Mouse (Mus musculus) liver, postnatal 0 days (tissue): ENCODE measurements around the gene Sik2.

Source experiments
- CTCF ChIP-seq: sonication (generic); IDR thresholded peaks from 2 replicates; pipeline ENCODE4 v1.5.1; 2016; ENCODE audit warnings: antibody characterized with exemption, low read depth
- EP300 ChIP-seq: IDR thresholded peaks from 2 replicates; pipeline ENCODE4 v1.6.1; 2016; ENCODE audit warnings: antibody characterized with exemption, low read depth, mild to moderate bottlenecking

DNA sequence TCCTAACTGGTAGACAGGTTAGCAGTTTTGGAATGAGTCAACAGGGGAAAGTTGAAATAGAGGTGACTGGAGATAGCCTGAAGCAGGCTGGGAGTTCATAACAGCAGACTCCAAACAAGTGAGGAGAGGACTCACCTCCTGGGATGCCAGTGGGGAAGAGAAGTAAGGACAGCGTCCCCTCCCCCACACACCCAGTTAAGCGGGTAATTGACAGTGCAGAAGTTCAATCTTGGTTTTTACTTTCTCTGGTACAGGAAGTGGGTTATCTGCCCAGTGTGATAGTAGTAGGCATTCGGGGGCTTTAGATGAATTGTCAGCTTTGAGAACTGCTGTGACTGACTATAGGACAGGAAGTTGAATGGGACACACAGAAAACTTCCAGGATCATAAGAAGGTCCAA lies 11.5 kb upstream of the Sik2 start:
- TF ChIP-seq CTCF (no peak), EP300 (no peak)
